Mouse (Mus musculus) forebrain, embryonic 15.5 days (tissue): Measurements from ENCODE around the gene Efhc2. TPM values are rescaled to one million over a fixed set of nuclear protein-coding genes. Genes with fewer than 3 reads are reported as not detected.
A peak's percentile ranks its signal among the peaks of the same experiment; 100 is the strongest.

Experiments used
- ATAC-seq: fragments of 200-750 bp; cut with Nextera tagmentation; replicated peaks from 2 replicates; pipeline ENCODE4 v1.8.0; 2017; ENCODE audit warnings: mild to moderate bottlenecking, moderate TSS enrichment, moderate library complexity
- H3K27ac ChIP-seq: fragments of 300-500 bp; sonication (generic); replicated peaks from 2 replicates; pipeline ENCODE4 v1.5.1; 2015; ENCODE audit warnings: mild to moderate bottlenecking, inconsistent platforms
- H3K27me3 ChIP-seq: fragments of 300-500 bp; sonication (generic); 2 replicates; pipeline ENCODE4 v1.6.1; 2015; ENCODE audit warnings: inconsistent platforms
- H3K36me3 ChIP-seq: fragments of 300-500 bp; sonication (generic); 2 replicates; pipeline ENCODE4 v1.6.1; 2015; ENCODE audit warnings: mild to moderate bottlenecking, inconsistent platforms
- H3K4me1 ChIP-seq: fragments of 300-500 bp; sonication (generic); 2 replicates; pipeline ENCODE4 v1.6.1; 2015; ENCODE audit warnings: inconsistent platforms
- H3K4me2 ChIP-seq: fragments of 300-500 bp; sonication (generic); replicated peaks from 2 replicates; pipeline ENCODE4 v1.6.1; 2015; ENCODE audit warnings: mild to moderate bottlenecking, inconsistent platforms
- H3K4me3 ChIP-seq: fragments of 300-500 bp; sonication (generic); 2 replicates; pipeline ENCODE4 v1.5.1; 2015; ENCODE audit warnings: mild to moderate bottlenecking, inconsistent platforms
- H3K9ac ChIP-seq: fragments of 300-500 bp; sonication (generic); replicated peaks from 2 replicates; pipeline ENCODE4 v1.6.1; 2015; ENCODE audit warnings: mild to moderate bottlenecking, inconsistent platforms
- H3K9me3 ChIP-seq: fragments of 300-500 bp; sonication (generic); 2 replicates; pipeline ENCODE4 v1.6.1; 2016; ENCODE audit warnings: inconsistent platforms
- WGBS: fragments of 180-500 bp; shearing (Covaris S2); methylation state at CpG from one replicate; pipeline ENCODE4 v1.1.7; 2015; ENCODE audit warnings: mixed read lengths; 5-methylcytosine and 5-hydroxymethylcytosine counted together
- polyA plus RNA-seq: library from polyadenylated mRNA; unstranded; fragments of >200 nt; fragmentation: Nextera tagmentation; extraction: Ambion mirVana; gene quantifications from 2 replicates; pipeline ENCODE4 v1.2.1, GENCODE M21; 2015

The Efhc2 gene
- 1.5 and 1.7 TPM in 2 replicates for polyA plus RNA-seq

GRCm38 (mm10) chrX:17319126-17319583 is at the start of gene Efhc2:
TSS of gene Efhc2 (minus strand) at chrX:17319368.
- 12% methylated on average over 18 of the region's 19 CpGs for WGBS
- Histone ChIP-seq H3K36me3 (no peaks in the 10 kb centered on the region), H3K4me2 (peak within 1 kb of the TSS; percentile 57), H3K9ac (peak within 1 kb of the TSS; percentile 35; the same call in 1 of the 2 replicates), H3K27me3 (no peaks in the 10 kb centered on the region), H3K27ac (no peak within 1 kb of the TSS), H3K4me3 (peak within 1 kb of the TSS; percentile 40), H3K4me1 (no peaks in the 10 kb centered on the region), H3K9me3 (no peaks in the 10 kb centered on the region)
- peak; percentile 85 for ATAC-seq

GRCm38 (mm10) chrX:17365114-17365513 is 45.9 kb upstream of the Efhc2 start:
- H3K4me1 ChIP-seq = no peaks in the 10 kb centered on the region
- H3K9me3 ChIP-seq = no peaks in the 10 kb centered on the region
- H3K4me3 ChIP-seq = no peak overlapping the region
- no peak overlapping the region for H3K4me2 ChIP-seq
- no peak overlapping the region for H3K9ac ChIP-seq
- WGBS = 76% methylated on average over 2 of the region's 2 CpGs
- no peaks in the 10 kb centered on the region for H3K27me3 ChIP-seq
- H3K27ac ChIP-seq = no peak overlapping the region
- no peaks in the 10 kb centered on the region for H3K36me3 ChIP-seq
- no peak for ATAC-seq

DNA sequence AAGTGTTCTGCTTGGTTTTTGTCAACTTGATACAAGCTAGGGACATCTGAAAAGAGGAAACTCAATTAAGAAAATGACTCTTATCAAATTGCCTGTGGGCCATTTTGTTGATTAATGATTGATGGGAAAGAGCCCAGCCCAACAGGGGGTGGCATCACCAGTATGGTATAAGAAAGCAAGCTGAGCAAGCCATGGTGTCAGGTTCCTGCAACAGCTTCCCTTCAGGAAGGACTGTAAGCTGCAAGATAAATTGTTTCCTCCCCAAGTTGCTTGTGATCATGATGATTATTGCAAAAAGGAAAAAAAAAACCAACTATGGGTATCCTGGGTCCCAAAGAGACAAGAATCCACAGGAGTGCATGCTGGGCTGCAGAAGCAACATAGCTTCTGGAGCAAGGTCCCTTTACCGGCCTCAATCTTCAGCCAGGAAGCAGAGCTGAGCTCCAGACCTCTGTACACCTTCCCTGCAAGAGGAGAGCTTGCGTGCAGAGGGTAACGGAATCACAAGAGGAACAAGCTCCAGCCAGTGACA is 18.8 kb downstream of the Efhc2 start:
- Histone ChIP-seq H3K4me3 (no peak overlapping the region), H3K9me3 (no peaks in the 10 kb centered on the region), H3K9ac (no peak overlapping the region), H3K27ac (no peak overlapping the region), H3K4me2 (no peak overlapping the region), H3K4me1 (no peaks in the 10 kb centered on the region), H3K36me3 (no peaks in the 10 kb centered on the region), H3K27me3 (no peaks in the 10 kb centered on the region)
- ATAC-seq = no peak
- WGBS = 83% methylated on average over 3 of the region's 3 CpGs

DNA sequence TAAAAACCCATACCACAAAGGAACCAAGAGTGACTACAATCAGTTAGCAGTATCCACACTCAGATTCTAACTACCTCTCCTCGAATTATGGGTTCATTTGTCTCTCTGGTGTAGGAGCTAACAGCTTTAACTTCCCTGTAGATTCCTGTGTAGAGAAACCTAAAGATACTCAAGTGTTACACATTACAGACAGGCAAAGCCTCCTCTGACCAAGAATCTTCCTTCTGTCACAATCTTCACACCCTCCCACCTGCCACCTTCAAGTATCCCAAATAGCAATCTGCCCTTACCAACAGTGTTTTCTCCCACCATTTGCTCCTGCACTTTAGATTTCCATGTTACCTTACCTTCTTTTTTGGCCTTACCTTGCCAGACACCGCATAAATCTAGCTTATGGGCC is 35.3 kb downstream of the Efhc2 start:
- whole genome bisulfite sequencing = 75% methylated on average over 2 of the region's 2 CpGs
- Histone ChIP-seq H3K36me3 (no peaks in the 10 kb centered on the region), H3K9me3 (no peaks in the 10 kb centered on the region), H3K4me3 (no peak overlapping the region), H3K4me2 (no peak overlapping the region), H3K9ac (no peak overlapping the region), H3K27ac (no peak overlapping the region), H3K4me1 (no peaks in the 10 kb centered on the region), H3K27me3 (no peaks in the 10 kb centered on the region)
- no peak for ATAC-seq

DNA sequence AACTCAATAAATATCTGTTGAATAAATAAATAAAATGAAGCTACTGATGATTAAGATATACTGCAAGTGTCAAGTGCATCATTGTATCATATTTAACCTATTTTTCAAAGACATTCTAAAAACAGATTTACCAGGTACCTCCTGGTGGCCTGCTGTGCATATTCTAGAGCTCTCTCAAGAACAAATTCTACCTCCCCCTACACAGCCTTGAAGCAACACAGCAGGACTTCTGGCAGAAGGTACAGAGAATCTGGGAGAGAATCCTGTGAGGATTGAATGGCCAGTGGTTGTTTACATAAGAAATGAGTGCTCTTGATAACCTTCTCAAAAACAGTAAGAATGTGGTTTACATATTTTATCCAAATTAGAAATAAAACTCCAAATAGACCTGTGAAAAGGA is 94.0 kb downstream of the Efhc2 start:
- no peak for ATAC-seq
- Histone ChIP-seq H3K27me3 (no peaks in the 10 kb centered on the region), H3K4me3 (no peak overlapping the region), H3K4me2 (no peak overlapping the region), H3K4me1 (no peaks in the 10 kb centered on the region), H3K9ac (no peak overlapping the region), H3K27ac (no peak overlapping the region), H3K9me3 (no peaks in the 10 kb centered on the region), H3K36me3 (no peaks in the 10 kb centered on the region)

DNA sequence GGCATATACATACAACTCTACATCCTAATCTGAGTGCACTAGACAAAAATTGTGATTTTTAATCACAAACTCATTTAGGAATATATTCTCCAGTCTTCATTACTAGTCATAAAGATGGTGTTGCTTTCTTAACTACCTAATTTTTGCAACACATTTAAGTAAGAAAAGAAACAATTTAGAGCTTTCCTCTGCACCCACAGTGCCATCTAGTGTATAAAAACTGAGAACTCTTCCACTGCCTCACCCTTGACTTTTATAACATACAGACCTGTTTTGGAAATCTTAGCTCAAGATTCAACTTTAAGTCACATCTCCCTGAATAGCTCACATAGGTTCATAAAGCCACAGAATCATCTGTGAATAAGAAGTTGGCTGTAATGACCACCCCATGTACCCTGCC is 101.7 kb downstream of the Efhc2 start:
- ATAC-seq = no peak
- Histone ChIP-seq H3K27ac (no peak overlapping the region), H3K4me3 (no peak overlapping the region), H3K27me3 (no peaks in the 10 kb centered on the region), H3K9me3 (no peaks in the 10 kb centered on the region), H3K4me1 (no peaks in the 10 kb centered on the region), H3K9ac (no peak overlapping the region), H3K36me3 (no peaks in the 10 kb centered on the region), H3K4me2 (no peak overlapping the region)

GRCm38 (mm10) chrX:17213515-17213914 is 105.7 kb downstream of the Efhc2 start:
- Histone ChIP-seq H3K36me3 (no peaks in the 10 kb centered on the region), H3K27ac (no peak overlapping the region), H3K4me1 (no peaks in the 10 kb centered on the region), H3K27me3 (no peaks in the 10 kb centered on the region), H3K4me2 (no peak overlapping the region), H3K4me3 (no peak overlapping the region), H3K9me3 (no peaks in the 10 kb centered on the region), H3K9ac (no peak overlapping the region)
- 75% methylated on average over 2 of the region's 2 CpGs for WGBS
- ATAC-seq = no peak

- ATAC-seq = no peak
- no peaks in the 10 kb centered on the region for H3K27me3 ChIP-seq
- WGBS = 79% methylated on average over 3 of the region's 3 CpGs
Measured at GRCm38 (mm10) chrX:17175748-17176147, 143.4 kb downstream of the Efhc2 start.

DNA sequence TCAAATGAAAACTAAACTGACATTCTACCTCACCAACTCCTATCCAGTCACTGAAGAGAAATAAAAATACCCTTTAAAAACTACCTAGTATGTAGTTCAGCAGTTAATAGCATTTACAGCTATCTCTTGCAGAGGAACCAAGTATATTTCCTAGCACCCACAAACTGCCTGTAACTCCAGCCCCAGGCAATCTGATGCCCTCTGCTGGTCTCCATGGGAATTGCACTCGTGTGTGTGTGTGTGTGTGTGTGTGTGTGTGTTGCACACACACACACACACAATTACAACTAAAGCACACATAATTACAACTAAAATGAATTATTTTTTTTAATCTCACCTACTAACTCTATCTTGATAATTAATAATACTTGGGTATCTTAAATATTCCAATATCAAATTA is 153.5 kb downstream of the Efhc2 start:
- no peak overlapping the region for H3K4me3 ChIP-seq
- H3K27ac ChIP-seq = no peak overlapping the region
- no peak overlapping the region for H3K4me2 ChIP-seq
- H3K9me3 ChIP-seq = no peaks in the 10 kb centered on the region
- WGBS = 40% methylated on average over 1 of the region's 1 CpGs
- no peaks in the 10 kb centered on the region for H3K36me3 ChIP-seq
- no peak for ATAC-seq
- no peak overlapping the region for H3K9ac ChIP-seq
- H3K4me1 ChIP-seq = no peaks in the 10 kb centered on the region
- H3K27me3 ChIP-seq = no peaks in the 10 kb centered on the region

More at GRCm38 (mm10) chrX:17175748-17176147, 143.4 kb downstream of the Efhc2 start:
- Histone ChIP-seq H3K27ac (no peak overlapping the region), H3K4me3 (no peak overlapping the region), H3K4me1 (no peaks in the 10 kb centered on the region), H3K36me3 (no peaks in the 10 kb centered on the region), H3K9me3 (no peaks in the 10 kb centered on the region), H3K4me2 (no peak overlapping the region), H3K9ac (no peak overlapping the region)
